Mouse (Mus musculus): ENCODE results near the gene Ncoa4. TPM values are rescaled to one million over a fixed set of nuclear protein-coding genes. Genes with fewer than 3 reads are reported as not detected.

The Ncoa4 gene
- polyA plus RNA-seq (2014; fragmentation: Illumina TruSeq; extraction: RNeasy Lipid Tissue Mini Kit (QIAGEN cat#74804); ENCODE audit: low read depth, low replicate concordance) = 255 TPM

GRCm38 (mm10) chr14:32159690-32160246, at the start of gene Ncoa4:
Gene Ncoa4 (plus strand): TSS chr14:32159865.

GRCm38 (mm10) chr14:32141723-32142122, 17.9 kb upstream of the Ncoa4 start, which contains the start of gene Msmb:
Gene Msmb (plus strand): TSS chr14:32142023.

GRCm38 (mm10) chr14:32201791-32202451, 42.3 kb downstream of the Ncoa4 start, which contains the start of the genes Timm23 and Parg:
Gene Timm23 (minus strand): TSS chr14:32201898.
Gene Parg (plus strand): TSS chr14:32201949.

Other genes starting within 250 kb of the Ncoa4 start
- 10.4 TPM for gene Galnt15, start 130.9 kb upstream of the Ncoa4 start, polyA plus RNA-seq (2014; fragmentation: Illumina TruSeq; extraction: RNeasy Lipid Tissue Mini Kit (QIAGEN cat#74804); ENCODE audit: low read depth, low replicate concordance)
- gene Oxnad1, start 74.5 kb upstream of the Ncoa4 start, polyA plus RNA-seq (2014; fragmentation: Illumina TruSeq; extraction: RNeasy Lipid Tissue Mini Kit (QIAGEN cat#74804); ENCODE audit: low read depth, low replicate concordance) = 60.0 TPM
- 48.8 TPM for gene Dph3, start 74.1 kb upstream of the Ncoa4 start, polyA plus RNA-seq (2014; fragmentation: Illumina TruSeq; extraction: RNeasy Lipid Tissue Mini Kit (QIAGEN cat#74804); ENCODE audit: low read depth, low replicate concordance)
- gene Msmb, start 17.8 kb upstream of the Ncoa4 start, polyA plus RNA-seq (2014; fragmentation: Illumina TruSeq; extraction: RNeasy Lipid Tissue Mini Kit (QIAGEN cat#74804); ENCODE audit: low read depth, low replicate concordance) = not detected
- gene Timm23, start 42.0 kb downstream of the Ncoa4 start, polyA plus RNA-seq (2014; fragmentation: Illumina TruSeq; extraction: RNeasy Lipid Tissue Mini Kit (QIAGEN cat#74804); ENCODE audit: low read depth, low replicate concordance) = 183 TPM
- gene Parg, start 42.1 kb downstream of the Ncoa4 start, polyA plus RNA-seq (2014; fragmentation: Illumina TruSeq; extraction: RNeasy Lipid Tissue Mini Kit (QIAGEN cat#74804); ENCODE audit: low read depth, low replicate concordance) = 92.9 TPM
- gene Ogdhl, start 162.2 kb downstream of the Ncoa4 start, polyA plus RNA-seq (2014; fragmentation: Illumina TruSeq; extraction: RNeasy Lipid Tissue Mini Kit (QIAGEN cat#74804); ENCODE audit: low read depth, low replicate concordance) = 0.87 TPM
- gene 1700024G13Rik, start 228.5 kb downstream of the Ncoa4 start, polyA plus RNA-seq (2014; fragmentation: Illumina TruSeq; extraction: RNeasy Lipid Tissue Mini Kit (QIAGEN cat#74804); ENCODE audit: low read depth, low replicate concordance) = not detected

Measured in adrenal gland, adult 10 weeks (tissue).